Mouse (Mus musculus): Measurements from ENCODE around the gene Fbln5.

- TF ChIP-seq POLR2A (IDR thresholded peaks at IDR 0.05; ENCODE audit: low read depth, low read length) (no peak), CTCF (IDR thresholded peaks at IDR 0.05; ENCODE audit: extremely low read depth, insufficient read depth, insufficient read length, insufficient replicate concordance) (no peak)
These were observed 2.7 kb upstream of the Fbln5 start for GRCm38 (mm10) chr12:101821596-101821995.
